Mouse (Mus musculus): ENCODE measurements around the gene Cyp1a1.

DNA sequence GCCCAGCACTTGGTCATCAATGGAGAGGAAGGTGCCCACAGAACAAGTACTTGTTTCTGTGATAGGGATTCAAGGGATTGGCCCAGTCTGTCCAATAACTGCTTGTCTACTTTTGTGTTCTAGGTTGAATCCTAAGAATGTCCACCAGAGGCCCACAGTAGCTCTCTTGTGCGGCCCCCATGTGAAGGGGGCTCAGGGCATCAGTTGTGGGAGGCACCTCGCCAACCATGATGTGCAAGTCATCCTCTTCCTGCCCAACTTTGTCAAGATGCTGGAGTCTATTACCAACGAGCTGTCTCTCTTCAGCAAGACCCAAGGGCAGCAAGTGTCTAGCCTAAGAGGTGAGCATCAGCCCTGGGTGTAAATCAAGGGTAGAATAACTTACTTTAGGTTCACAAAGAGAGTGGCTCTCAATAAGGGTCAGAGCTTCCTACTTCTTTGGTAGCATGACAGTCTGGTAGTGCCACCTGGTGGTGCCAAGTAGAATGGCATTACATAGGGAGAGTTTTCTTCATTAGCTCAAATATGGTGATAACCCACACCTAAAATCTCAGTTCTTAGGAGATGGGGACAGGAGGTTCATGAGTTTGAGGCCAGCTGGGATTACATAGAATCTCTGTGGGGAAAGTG, 56.8 kb downstream of the Cyp1a1 start:
- TF ChIP-seq GATA1 (IDR thresholded peaks at IDR 0.05; ENCODE audit: borderline replicate concordance, low read length): no peak
- TF ChIP-seq FLI1 (IDR thresholded peaks at IDR 0.05; ENCODE audit: low read length): no peak

Data from megakaryocyte, embryonic 14.5 days (primary cell).